Mouse (Mus musculus): ENCODE data around the gene Prph2.

Gene Prph2

GRCm38 (mm10) chr17:46890843-46891594 lies 19.2 kb upstream of the Prph2 start:
- DNase-seq: peak; percentile 57

GRCm38 (mm10) chr17:46895426-46895825 lies 14.8 kb upstream of the Prph2 start:
- DNase-seq: no peak

GRCm38 (mm10) chr17:46897221-46897950 lies 12.9 kb upstream of the Prph2 start:
- DNase-seq: no peak

- DNase-seq: no peak
Observed at GRCm38 (mm10) chr17:46900941-46901340, 9.3 kb upstream of the Prph2 start.

- DNase-seq: peak; percentile 81
Observed at GRCm38 (mm10) chr17:46903876-46904490, 6.3 kb upstream of the Prph2 start.

- DNase-seq: no peak
Observed at GRCm38 (mm10) chr17:46912331-46912730, 2.1 kb downstream of the Prph2 start.

GRCm38 (mm10) chr17:46915129-46915528 lies 4.9 kb downstream of the Prph2 start:
- DNase-seq: no peak

- DNase-seq: no peak
Observed at GRCm38 (mm10) chr17:46918951-46919350, 8.7 kb downstream of the Prph2 start.

- DNase-seq: no peak
Observed at GRCm38 (mm10) chr17:46920855-46921254, 10.6 kb downstream of the Prph2 start.

GRCm38 (mm10) chr17:46926192-46926591 lies 15.9 kb downstream of the Prph2 start:
- no peak for DNase-seq

- DNase-seq: no peak
Observed at GRCm38 (mm10) chr17:46926941-46927340, 16.7 kb downstream of the Prph2 start.

GRCm38 (mm10) chr17:46927781-46928180 lies 17.5 kb downstream of the Prph2 start:
- DNase-seq: no peak

- DNase-seq: no peak
Observed at GRCm38 (mm10) chr17:46929277-46929676, 19.0 kb downstream of the Prph2 start.

GRCm38 (mm10) chr17:46929897-46930296 lies 19.6 kb downstream of the Prph2 start:
- DNase-seq: no peak

GRCm38 (mm10) chr17:46932961-46933360 lies 22.7 kb downstream of the Prph2 start:
- DNase-seq: no peak

- peak; percentile 34 for DNase-seq
Observed at GRCm38 (mm10) chr17:46933557-46934348, 23.5 kb downstream of the Prph2 start.

GRCm38 (mm10) chr17:46940461-46940860 lies 30.2 kb downstream of the Prph2 start:
- no peak for DNase-seq

- DNase-seq: no peak
Observed at GRCm38 (mm10) chr17:46942421-46942820, 32.2 kb downstream of the Prph2 start.

GRCm38 (mm10) chr17:46946276-46946675 lies 36.0 kb downstream of the Prph2 start:
- DNase-seq: no peak

GRCm38 (mm10) chr17:46958045-46958444 lies 47.8 kb downstream of the Prph2 start:
- no peak for DNase-seq

GRCm38 (mm10) chr17:46960216-46960615 lies 50.0 kb downstream of the Prph2 start:
- no peak for DNase-seq

GRCm38 (mm10) chr17:46962153-46962552 lies 51.9 kb downstream of the Prph2 start:
- DNase-seq: no peak

- peak; percentile 10 for DNase-seq
Observed at GRCm38 (mm10) chr17:46963186-46963585, 52.9 kb downstream of the Prph2 start.

Data from cerebellum, adult 11 months (tissue).